Mouse (Mus musculus) bone marrow macrophage, adult 2 months (primary cell): ENCODE results near the gene Bcas1.

Source experiments
- CTCF ChIP-seq: IDR thresholded peaks from 2 replicates; pipeline ENCODE4 v1.5.1; 2012; ENCODE audit warnings: low read depth, mild to moderate bottlenecking, low read length, moderate library complexity
- POLR2A ChIP-seq: IDR thresholded peaks from 2 replicates; pipeline ENCODE4 v1.6.1; 2012; ENCODE audit warnings: mild to moderate bottlenecking, low read depth, low read length, borderline replicate concordance

- TF ChIP-seq POLR2A (no peak), CTCF (no peak)
Measured at GRCm38 (mm10) chr2:170474125-170474524, 46.5 kb upstream of the Bcas1 start.
